Mouse (Mus musculus) hindlimb bud, embryonic 11.5 days (tissue): ENCODE measurements around the gene Sspo.

Experiments
- DNase-seq: peaks from one replicate; pipeline ENCODE4 v3.0.0-alpha.2; 2012; ENCODE audit warnings: low read depth, low spot score; ENCODE audit errors: extremely low spot score

Gene Sspo

DNA sequence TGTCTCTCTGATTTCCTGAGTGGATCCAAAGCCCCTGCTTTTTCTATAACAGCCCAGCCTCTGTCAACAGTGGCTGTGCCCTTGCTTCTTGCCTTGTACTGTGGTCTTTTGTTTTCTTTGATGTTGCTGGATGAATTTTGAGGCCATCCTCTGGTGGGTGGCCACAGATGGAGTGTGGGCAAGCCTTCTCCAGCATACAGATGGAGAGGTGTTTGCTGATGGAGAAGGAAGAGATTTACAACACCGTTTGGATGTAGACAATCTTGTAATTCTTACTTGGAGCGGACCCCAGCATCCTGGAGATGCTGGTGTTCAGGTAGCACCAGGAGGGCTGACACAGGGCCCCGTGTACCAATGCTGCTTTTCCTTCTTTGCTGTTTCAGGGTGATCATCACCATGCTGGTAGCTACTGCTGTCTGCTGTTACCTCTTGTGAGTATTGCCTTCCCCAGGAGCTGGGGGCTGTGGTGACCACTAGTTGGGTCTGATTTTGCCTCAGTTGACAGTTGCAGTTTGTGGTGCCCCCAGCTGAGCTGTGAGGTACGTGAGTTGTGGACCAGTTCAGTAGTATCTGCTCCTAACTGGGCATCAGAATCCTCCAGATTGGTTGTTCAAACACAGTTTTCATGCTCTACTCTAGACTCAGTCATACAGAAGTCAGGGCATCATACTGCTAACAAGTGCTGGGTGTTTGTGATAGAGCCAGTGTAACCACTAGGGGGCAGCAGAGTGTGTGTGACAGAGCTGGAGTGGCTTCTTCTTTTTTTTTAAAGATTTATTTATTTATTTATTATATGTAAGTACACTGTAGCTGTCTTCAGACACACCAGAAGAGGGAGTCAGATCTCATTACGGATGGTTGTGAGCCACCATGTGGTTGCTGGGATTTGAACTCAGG, 91.1 kb downstream of the Sspo start:
- DNase-seq = peak; percentile 70

DNA sequence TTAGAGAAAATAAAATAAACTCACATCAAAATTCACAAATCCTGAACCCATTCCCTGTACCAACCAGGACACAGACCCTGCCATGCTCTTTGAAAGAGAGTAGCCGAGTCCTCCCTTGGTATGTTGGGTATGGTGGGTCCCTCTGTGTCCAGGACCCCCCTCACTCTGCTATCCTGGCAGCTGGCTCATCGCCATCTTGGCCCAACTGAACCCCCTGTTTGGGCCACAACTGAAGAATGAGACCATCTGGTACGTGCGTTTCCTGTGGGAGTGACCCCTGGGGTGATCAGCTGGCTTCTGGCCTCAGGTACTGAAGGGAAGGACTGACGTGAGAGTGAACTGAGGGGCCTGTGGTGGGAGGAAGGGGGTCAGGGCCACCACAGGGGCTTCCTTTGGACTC, 91.8 kb downstream of the Sspo start:
- no peak for DNase-seq

DNA sequence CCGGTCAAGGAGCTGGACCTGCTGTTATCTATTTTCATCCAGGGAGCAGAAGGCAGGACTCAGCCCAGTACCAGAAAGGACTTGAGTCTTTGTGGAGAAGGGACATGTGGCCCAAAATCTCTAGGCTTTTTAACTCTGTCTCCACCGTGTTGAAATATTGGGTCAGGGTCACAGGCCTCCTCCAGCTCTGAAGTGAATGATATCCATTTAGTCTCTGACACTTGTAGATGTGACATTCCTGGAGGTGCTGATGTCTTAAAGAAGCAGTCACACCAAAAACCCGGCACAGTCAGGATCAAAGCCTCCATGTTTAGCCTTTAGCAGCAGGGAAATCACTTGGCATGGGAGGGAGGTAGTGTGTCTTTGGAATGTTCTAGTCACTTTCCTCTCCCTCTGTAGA, 92.7 kb downstream of the Sspo start:
- no peak for DNase-seq

DNA sequence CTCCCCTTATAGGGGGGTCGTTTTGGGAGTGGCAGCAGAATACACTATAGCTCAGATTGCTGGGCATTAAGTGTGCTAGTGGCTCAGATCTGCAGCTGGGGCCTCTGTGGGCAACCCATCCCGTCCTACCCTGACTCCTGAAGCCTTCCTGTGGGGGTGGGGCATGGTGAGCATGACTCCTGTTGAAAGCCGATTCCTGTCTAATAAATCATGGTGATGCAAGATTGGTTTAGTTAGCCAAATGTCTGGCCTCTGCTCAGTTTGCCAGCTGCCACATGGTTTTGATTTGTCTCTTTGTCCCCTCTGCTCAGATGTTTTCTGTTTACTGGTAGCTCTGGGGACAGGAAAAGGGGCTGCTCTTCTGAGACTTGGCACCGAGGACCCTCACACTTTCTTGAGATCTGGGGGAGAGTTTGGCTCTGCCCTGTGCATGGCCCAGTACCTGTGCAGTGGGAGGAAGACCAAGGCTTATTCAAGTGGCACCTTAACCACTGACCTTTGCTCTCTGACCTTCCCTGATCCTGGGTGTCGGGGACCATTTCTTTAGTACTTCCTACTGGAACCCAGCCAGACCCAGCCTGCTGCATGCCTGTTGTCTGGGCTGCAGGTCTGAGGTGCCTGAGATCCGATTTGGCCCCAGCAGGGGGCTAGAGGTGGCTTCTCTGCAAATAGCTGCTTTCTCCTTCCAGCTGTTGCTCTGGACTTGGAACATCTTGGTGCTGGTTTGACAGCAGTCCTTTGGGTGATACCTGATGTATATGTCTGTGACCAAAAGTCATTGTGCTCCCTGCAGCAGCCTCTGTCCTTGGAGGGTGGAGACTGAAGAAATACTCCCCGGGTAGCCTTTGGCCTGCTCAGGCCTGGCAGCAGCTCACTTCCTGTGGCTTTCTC, 93.8 kb downstream of the Sspo start:
- peak; percentile 92 for DNase-seq

DNA sequence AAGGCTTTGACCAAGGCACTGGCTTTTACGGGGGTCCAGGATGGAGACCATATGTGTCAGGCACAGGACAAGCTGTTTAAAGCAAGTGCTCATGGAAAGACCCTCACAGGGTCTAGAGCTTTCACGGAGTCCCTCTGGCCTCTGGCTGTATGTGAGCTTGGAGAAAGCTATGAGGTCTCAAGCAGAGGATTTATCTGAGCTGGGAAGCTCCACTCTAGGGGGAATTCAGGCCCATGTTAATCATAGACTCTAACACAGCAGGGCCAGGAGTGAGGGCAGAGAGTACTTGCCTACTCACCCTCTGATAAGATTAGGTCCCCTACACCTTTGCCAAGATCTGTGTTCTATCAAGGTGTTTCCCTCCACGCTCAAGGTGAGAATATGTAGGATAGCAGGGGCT, 94.6 kb downstream of the Sspo start:
- DNase-seq = no peak

DNA sequence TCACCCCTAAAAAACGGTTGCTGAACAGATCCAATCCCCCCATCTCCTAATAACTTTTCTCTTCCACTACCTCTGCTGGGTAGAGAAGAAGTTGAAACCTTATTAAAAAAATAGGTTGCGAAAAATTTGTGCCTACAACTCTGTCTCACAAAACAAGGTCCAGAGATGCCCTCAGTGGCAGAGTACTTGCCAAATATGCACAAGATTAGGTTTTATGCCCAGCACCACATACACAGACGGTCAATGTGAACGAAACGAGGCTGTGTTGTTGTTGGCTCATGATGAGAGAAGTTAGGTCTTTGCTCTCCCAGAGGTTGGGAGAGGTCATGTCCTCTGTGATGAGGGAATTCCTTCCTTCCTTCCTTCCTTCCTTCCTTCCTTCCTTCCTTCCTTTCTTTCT, 97.2 kb downstream of the Sspo start:
- no peak for DNase-seq

DNA sequence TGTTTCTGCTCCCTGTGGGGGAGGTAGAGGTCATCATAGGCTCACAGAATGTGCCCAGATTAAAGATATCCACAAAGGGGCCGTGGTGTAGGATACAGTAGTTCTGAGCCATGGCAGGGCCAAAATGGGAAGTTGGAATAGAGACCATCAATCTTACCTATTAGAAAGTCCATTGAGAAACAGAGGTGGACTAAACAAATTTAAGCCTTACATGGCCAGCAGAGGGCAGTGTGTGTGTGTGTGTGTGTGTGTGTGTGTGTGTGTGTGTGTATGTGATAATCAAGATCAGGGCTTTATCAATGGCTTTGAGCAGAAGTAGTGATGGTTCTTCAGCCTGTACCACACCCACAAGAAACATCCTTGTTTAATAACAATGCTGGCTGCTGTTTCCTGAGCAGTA, 98.2 kb downstream of the Sspo start:
- DNase-seq = no peak

DNA sequence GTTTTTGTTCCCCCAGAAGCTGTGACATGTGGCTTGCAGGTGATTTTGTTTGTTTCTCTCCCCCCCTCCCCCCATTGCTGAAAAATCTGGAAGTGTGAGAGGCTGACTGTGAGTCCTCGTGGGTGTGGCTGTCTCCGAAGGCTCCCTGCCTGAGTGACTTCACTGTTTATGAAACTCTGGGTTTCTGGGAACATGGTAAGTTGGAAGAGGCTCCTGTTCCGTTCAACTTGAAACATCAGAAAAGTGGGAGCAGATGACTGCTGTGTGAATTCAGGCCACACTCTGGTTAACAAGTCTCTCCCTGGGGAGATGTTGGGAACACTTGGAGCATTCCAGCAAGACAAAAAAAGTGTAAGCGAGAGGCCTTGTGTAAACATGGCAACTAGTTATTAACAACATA, 98.8 kb downstream of the Sspo start:
- no peak for DNase-seq

DNA sequence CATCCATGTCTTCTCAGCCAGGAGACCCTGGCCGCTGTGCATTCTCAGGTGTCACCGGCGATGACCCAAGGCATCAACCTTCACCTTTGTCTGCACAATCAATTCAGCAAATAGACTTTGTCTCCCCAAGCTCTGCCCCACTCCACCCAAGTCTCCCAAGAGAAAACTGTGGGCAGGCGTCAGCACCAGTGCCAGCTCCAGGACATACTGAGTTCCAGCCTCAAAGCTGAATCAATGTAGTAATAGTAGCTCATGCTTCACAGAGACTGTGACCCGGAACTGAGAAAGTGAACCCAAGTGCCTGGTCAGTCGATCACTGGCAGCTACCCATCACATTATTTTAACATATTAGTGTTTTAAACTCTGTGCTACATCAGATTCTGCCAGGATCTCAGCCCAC, 100.3 kb downstream of the Sspo start:
- DNase-seq = no peak
